Mouse (Mus musculus): ENCODE results near the gene Olfr548-ps1. TPM values are rescaled to one million over a fixed set of nuclear protein-coding genes. Genes with fewer than 3 reads are reported as not detected.
"Not testable (repeated sequence)": the region's sequence is repeated elsewhere in the genome, so short reads cannot be mapped to it uniquely, and the experiment has no call there.

Gene Olfr548-ps1
- polyA plus RNA-seq (2015; fragmentation: Nextera tagmentation; extraction: Ambion mirVana): not detected in 2 replicates

DNA sequence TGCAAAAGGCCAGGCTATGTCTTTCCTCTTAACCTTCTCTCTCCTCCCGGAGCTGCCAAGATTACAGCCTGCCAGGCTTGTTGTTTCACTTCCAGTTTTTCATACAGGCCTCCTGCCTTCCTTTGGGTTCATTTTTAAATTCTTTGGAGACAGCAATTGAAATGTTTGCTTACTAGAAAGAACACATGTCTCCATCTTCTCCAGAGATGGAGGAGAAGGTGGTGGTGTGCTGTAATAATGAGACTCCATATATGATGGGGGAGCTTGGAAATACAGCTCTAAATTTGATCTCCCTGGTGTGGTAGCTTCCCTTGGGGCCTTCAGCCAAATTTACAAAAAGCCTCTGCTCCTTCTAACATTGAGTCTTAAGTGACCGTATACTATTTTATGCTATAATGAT lies at the start of gene Olfr548-ps1:
Olfr548-ps1 (plus strand) TSS at position 301 of the 400 bp plus-strand sequence.
- no peak within 1 kb of the TSS for H3K27ac ChIP-seq
- no peak for ATAC-seq (ENCODE audit: low FRiP score)
- no peak within 1 kb of the TSS for H3K4me2 ChIP-seq
- no peaks in the 10 kb centered on the region for H3K4me1 ChIP-seq (replicated peaks)
- no peaks in the 10 kb centered on the region for H3K27me3 ChIP-seq
- no peaks in the 10 kb centered on the region for H3K9me3 ChIP-seq
- no peak within 1 kb of the TSS for H3K4me3 ChIP-seq
- WGBS: 91% methylated on average over 2 of the region's 2 CpGs
- no peaks in the 10 kb centered on the region for H3K36me3 ChIP-seq
- H3K9ac ChIP-seq: no peak within 1 kb of the TSS

DNA sequence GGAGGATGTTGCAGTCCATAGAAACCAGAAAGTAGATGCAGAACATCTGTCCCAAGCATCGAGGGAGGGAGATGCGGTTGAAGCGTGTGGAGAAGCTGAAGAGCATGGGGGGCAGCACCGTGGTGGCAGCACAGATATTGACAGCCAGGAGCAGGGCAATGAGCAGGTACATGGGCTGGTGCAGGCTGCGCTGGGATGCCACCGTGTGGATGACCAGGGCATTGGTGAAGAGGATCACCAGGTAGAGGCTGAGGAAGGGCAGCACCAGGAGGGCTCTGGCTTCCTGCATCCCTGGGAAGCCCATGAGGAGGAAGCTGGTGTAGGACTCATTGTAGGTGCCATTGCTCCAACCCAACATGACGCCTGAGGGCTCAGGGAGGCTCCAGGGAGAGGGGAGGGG lies 46.3 kb upstream of the Olfr548-ps1 start:
- H3K4me3 ChIP-seq; H3K4me1 ChIP-seq (replicated peaks); H3K27me3 ChIP-seq; H3K9me3 ChIP-seq; H3K27ac ChIP-seq; H3K36me3 ChIP-seq; H3K4me2 ChIP-seq; ATAC-seq (ENCODE audit: low FRiP score); H3K9ac ChIP-seq: not testable (repeated sequence)
- 58% methylated on average over 7 of the region's 7 CpGs for WGBS

DNA sequence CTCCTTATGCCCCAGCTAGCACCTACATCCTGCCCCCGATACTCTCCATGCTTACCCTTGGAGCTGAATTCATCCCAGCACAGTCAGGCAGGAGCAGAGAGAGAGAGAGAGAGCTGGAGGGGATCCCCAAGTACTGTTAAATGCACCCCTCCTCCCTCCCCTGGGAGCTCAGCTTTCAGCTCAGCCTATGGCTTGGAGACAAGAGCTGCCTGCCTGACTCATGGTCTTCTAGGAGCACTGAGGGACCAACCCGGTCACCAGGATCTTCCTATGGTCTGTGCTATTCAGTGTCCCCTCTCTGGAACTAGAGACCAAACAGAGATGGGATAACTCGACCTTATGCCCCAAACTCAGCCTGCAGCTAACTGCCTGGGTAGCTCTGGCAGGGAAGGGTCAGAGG lies 41.2 kb upstream of the Olfr548-ps1 start, which contains the start of gene Olfr545:
Olfr545 (minus strand) TSS at position 101 of the 400 bp plus-strand sequence.
- Histone ChIP-seq H3K27me3 (no peaks in the 10 kb centered on the region), H3K4me3 (no peak within 1 kb of the TSS), H3K27ac (no peak within 1 kb of the TSS), H3K4me2 (no peak within 1 kb of the TSS), H3K36me3 (no peaks in the 10 kb centered on the region), H3K4me1 (replicated peaks) (no peaks in the 10 kb centered on the region), H3K9me3 (no peaks in the 10 kb centered on the region), H3K9ac (no peak within 1 kb of the TSS)
- no peak for ATAC-seq (ENCODE audit: low FRiP score)
- WGBS: 64% methylated on average over 3 of the region's 3 CpGs

DNA sequence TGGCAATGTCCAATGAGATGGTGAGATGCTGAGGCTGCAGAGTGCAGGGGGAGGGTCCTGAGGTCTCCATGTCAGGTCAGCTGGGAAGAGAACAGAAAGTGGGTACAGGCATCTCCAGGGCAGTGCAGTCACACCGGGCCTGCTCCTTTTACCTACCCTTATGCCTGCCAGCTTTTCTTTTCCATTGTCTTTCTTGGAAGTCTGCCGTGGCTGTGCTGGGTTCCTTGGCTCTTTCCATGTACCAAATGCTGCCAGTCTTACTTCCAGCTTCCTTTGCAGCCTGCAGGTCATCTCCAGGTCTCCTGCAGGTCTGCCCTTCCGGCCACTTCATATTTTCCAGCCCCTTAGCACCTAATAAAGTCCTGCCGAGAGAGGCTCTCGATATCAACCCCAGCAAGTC lies 38.7 kb upstream of the Olfr548-ps1 start:
- Histone ChIP-seq H3K9ac (no peak overlapping the region), H3K9me3 (no peaks in the 10 kb centered on the region), H3K36me3 (no peaks in the 10 kb centered on the region), H3K4me3 (no peak overlapping the region), H3K4me1 (replicated peaks) (no peaks in the 10 kb centered on the region), H3K27me3 (no peaks in the 10 kb centered on the region), H3K4me2 (no peak overlapping the region), H3K27ac (no peak overlapping the region)
- WGBS: 84% methylated on average over 5 of the region's 5 CpGs
- ATAC-seq (ENCODE audit: low FRiP score): no peak

DNA sequence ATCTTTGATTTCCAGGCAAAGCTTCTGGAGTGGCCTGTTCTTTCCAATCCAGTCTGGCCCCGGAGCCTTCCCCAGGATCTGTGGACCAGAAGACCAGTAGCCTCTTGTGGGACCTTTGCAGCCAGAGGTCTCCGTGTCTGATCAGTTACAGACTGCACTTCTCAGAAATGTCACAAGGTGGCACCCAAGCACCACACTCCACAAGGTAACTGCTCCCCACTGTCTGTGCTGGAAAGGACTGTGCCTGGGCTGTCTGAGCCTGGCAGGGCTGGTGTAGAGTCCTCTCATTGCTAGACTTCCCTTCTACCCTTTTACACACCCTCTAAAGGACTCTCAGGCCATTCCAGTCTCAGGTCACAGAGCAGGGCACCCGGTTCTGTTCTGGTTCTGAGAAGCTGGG lies 33.8 kb upstream of the Olfr548-ps1 start:
- Histone ChIP-seq H3K4me2 (no peak overlapping the region), H3K27me3 (peaks cover 6% of the 10 kb centered on the region; the same call in 1 of the 2 replicates), H3K4me1 (replicated peaks) (no peaks in the 10 kb centered on the region), H3K9me3 (no peaks in the 10 kb centered on the region), H3K9ac (no peak overlapping the region), H3K27ac (no peak overlapping the region), H3K36me3 (no peaks in the 10 kb centered on the region), H3K4me3 (no peak overlapping the region)
- ATAC-seq (ENCODE audit: low FRiP score): peak; percentile 84
- 43% methylated on average over 3 of the region's 3 CpGs for WGBS

DNA sequence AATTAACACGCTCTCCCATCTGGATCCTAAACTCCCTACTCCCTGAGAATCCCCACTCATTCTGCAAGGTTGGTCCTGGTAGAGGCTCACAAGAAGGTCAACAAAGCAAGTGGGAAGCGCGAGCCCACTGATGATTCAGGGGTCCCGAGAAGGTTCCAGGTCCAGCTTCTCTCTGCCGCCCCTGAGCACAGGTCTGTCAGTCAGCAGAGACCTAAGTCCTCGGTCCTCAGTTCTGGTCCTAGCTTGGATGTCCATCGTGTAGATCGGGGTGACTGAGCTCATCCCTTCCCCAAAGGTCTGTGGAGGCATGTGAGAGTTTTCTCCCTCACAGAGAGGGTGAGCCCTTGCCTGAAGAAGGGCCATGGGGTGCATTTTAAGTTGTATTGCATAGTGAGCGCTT lies 32.6 kb upstream of the Olfr548-ps1 start:
- H3K4me3 ChIP-seq: no peak overlapping the region
- 0 out of 2 replicates have a peak, but pooled peaks cover 3% of the 10 kb centered on the region for H3K4me1 ChIP-seq (replicated peaks)
- WGBS: 91% methylated on average over 9 of the region's 9 CpGs
- H3K9ac ChIP-seq: no peak overlapping the region
- peaks cover 13% of the 10 kb centered on the region; the same call in 1 of the 2 replicates for H3K27me3 ChIP-seq
- H3K27ac ChIP-seq: no peak overlapping the region
- H3K36me3 ChIP-seq: no peaks in the 10 kb centered on the region
- H3K4me2 ChIP-seq: no peak overlapping the region
- H3K9me3 ChIP-seq: no peaks in the 10 kb centered on the region
- no peak for ATAC-seq (ENCODE audit: low FRiP score)

DNA sequence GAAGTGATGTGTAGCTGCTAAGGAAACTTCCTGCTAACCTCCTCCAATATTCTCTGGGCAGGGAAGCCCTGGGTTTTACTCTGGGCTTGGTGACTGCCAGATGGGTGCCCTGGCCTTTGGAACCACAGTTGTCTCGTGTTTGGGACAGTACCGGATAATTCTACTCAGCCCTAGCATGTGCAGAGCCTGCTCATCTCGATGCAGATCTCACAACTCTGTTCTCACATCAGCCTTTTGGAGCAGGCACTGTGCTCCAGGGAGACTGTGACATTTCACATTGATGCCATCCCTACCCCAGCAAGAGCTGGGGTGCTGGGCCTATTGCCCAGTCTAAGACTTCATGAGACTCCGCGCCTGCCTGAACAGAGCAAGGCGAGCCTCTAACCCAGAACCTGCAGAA lies 32.0 kb upstream of the Olfr548-ps1 start:
- no peak overlapping the region for H3K9ac ChIP-seq
- H3K9me3 ChIP-seq: no peaks in the 10 kb centered on the region
- no peak overlapping the region for H3K27ac ChIP-seq
- peaks cover 16% of the 10 kb centered on the region for H3K27me3 ChIP-seq
- 0 out of 2 replicates have a peak, but pooled peaks cover 8% of the 10 kb centered on the region for H3K4me1 ChIP-seq (replicated peaks)
- ATAC-seq (ENCODE audit: low FRiP score): no peak
- H3K4me2 ChIP-seq: no peak overlapping the region
- H3K4me3 ChIP-seq: no peak overlapping the region
- H3K36me3 ChIP-seq: no peaks in the 10 kb centered on the region
- WGBS: 90% methylated on average over 6 of the region's 6 CpGs

DNA sequence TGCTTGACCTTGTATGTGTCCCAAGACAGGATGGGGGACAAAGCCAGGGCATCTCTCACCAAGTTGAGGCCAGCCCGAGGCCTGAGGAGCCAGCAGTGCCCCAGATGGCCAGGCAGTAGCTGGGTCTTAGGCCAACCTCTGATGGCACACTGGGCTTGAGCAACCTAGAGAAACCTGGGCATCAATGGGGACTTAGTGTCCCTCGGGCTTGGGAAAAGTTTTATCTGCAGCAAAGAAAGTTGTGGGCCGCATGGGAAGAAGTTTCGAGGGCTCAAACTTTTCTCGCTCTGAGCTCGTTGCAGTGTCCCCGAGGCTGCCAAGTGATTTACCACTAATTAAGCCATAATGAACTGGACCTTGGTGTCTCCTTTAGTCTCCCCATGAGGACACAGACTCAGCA lies 31.0 kb upstream of the Olfr548-ps1 start:
- no peak overlapping the region for H3K4me2 ChIP-seq
- no peak overlapping the region for H3K27ac ChIP-seq
- ATAC-seq (ENCODE audit: low FRiP score): no peak
- H3K9ac ChIP-seq: no peak overlapping the region
- H3K27me3 ChIP-seq: peaks cover 23% of the 10 kb centered on the region
- H3K9me3 ChIP-seq: no peaks in the 10 kb centered on the region
- WGBS: 80% methylated on average over 7 of the region's 7 CpGs
- no peak overlapping the region for H3K4me3 ChIP-seq
- H3K36me3 ChIP-seq: no peaks in the 10 kb centered on the region
- 0 out of 2 replicates have a peak, but pooled peaks cover 9% of the 10 kb centered on the region for H3K4me1 ChIP-seq (replicated peaks)

DNA sequence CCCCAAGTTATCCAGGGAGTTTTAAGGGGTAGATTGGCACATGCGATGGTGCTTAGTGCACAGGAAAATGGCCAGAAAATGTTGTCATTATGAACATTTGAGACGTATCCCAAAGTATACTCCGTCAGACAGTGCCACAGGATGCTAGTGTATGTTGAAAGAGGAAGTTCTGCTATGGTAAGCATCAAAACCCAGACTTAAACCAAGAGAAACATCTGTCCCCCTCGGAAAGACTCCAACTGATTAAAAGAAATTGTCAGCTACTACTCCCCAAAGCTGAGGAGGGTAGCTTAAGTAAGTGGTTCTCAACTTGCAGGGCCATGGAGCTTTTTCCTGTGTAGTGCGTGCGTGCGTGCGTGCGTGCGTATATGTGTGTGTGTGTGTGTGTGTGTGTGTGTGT lies 28.8 kb upstream of the Olfr548-ps1 start:
- no peaks in the 10 kb centered on the region for H3K36me3 ChIP-seq
- no peak overlapping the region for H3K4me2 ChIP-seq
- H3K4me3 ChIP-seq: no peak overlapping the region
- WGBS: 91% methylated on average over 10 of the region's 10 CpGs
- no peaks in the 10 kb centered on the region for H3K9me3 ChIP-seq
- peaks cover 23% of the 10 kb centered on the region for H3K27me3 ChIP-seq
- no peak overlapping the region for H3K27ac ChIP-seq
- 0 out of 2 replicates have a peak, but pooled peaks cover 12% of the 10 kb centered on the region for H3K4me1 ChIP-seq (replicated peaks)
- no peak overlapping the region for H3K9ac ChIP-seq
- no peak for ATAC-seq (ENCODE audit: low FRiP score)

DNA sequence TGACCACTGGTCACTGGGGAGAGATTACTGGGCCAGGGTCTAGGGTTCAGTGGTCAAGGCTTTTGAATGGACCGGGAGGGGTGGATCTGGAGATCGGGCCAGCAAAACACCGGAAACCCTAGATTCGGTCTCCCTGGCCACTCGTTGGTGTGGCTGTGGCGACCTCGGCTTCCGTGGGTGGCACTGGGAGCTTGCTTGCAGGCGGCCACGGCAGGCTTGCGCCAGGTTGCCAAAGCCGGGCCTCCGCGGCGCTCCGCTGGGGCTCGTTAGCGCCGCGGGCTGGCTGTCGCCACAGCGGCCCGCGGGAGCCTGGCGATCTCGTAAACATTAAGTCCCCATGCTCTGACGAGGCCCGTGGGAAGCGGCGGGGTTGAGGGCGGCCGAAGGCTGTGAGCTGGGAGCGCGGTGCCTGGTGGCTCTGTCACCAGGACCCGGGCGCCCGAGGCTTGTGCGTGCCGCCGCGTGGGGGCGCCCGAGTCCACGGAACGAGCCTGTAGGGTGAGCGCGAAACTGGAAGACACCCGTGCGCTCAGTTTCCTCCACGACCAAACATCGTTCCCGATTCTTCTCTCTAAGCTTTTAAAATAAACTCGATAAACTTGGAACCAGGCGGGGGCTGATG lies 27.8 kb upstream of the Olfr548-ps1 start:
- H3K4me1 ChIP-seq (replicated peaks): peaks cover 12% of the 10 kb centered on the region; the same call in 1 of the 2 replicates
- WGBS: 1% methylated on average over 54 of the region's 54 CpGs
- peak; percentile 97 for ATAC-seq (ENCODE audit: low FRiP score)
- no peaks in the 10 kb centered on the region for H3K36me3 ChIP-seq
- no peaks in the 10 kb centered on the region for H3K9me3 ChIP-seq
- peak overlapping the region; percentile 54 for H3K4me3 ChIP-seq
- peak overlapping the region; percentile 82 for H3K9ac ChIP-seq
- H3K4me2 ChIP-seq: peak overlapping the region; percentile 76
- H3K27ac ChIP-seq: no peak overlapping the region
- H3K27me3 ChIP-seq: peaks cover 23% of the 10 kb centered on the region

DNA sequence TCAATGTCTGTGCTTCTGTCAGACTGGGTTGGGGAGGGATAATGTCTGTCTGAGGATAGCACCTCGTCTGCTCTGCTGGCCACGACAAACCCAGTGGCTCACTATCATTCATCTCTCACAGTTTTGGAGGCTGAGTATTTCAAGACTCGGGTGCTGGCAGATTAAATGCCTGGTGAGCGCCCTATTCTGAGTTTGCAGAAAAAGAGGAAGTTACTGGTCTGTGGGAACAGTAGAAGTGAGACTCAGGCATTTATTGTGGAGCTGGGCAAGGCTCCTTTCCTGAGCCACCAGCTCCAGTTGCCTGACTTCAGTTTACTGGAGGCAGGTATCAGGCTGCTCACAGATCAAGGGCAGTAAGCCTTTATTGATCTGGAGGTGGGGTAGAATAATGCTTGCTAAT lies 26.6 kb upstream of the Olfr548-ps1 start:
- no peaks in the 10 kb centered on the region for H3K9me3 ChIP-seq
- H3K9ac ChIP-seq: no peak overlapping the region
- H3K36me3 ChIP-seq: no peaks in the 10 kb centered on the region
- ATAC-seq (ENCODE audit: low FRiP score): no peak
- H3K4me1 ChIP-seq (replicated peaks): peaks cover 12% of the 10 kb centered on the region; the same call in 1 of the 2 replicates
- no peak overlapping the region for H3K27ac ChIP-seq
- H3K4me3 ChIP-seq: no peak overlapping the region
- no peak overlapping the region for H3K4me2 ChIP-seq
- peaks cover 23% of the 10 kb centered on the region for H3K27me3 ChIP-seq
- 78% methylated on average over 4 of the region's 4 CpGs for WGBS

DNA sequence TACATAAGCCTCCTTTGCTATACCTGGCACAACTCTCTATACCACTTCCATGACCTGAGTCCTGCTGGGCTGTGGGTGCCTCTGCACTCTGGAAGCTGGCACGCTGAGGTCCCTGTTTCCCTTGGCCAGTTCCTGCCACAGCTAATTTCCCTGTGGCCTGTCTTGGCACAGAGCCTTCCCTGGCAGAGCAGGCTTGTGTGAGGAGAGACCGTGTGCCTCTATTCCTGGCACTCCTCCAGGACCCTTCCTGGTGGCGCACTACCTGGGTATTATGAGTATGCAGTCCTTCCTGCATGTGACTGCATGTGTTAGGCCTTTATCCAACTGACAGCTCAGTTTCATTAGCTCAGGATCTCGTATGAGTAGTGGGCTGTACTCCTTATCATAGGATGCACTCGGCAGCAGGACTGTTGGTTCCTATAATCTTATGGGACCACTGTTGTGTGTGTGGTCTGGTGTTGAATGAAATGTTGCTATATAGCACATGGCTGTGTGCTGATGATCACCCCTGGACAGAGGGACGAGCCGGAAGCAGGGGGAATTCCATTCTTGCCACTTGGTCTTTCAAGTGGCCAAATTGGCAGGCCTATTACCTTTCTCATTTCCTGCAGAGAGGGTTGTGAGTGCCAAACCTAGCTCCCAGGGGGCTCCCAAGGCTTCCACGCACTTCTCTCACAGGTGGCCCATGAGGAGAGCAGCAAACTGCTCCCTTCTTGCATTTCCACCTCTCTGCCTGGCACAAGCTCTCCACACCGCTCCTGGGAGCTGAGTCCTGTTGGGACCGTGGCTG lies 24.2 kb upstream of the Olfr548-ps1 start:
- no peak for ATAC-seq (ENCODE audit: low FRiP score)
- Histone ChIP-seq H3K9me3 (no peaks in the 10 kb centered on the region), H3K4me3 (no peak overlapping the region), H3K27me3 (peaks cover 22% of the 10 kb centered on the region), H3K9ac (no peak overlapping the region), H3K36me3 (no peaks in the 10 kb centered on the region), H3K27ac (no peak overlapping the region; the same call in 1 of the 2 replicates), H3K4me1 (replicated peaks) (peaks cover 12% of the 10 kb centered on the region; the same call in 1 of the 2 replicates), H3K4me2 (no peak overlapping the region)
- 73% methylated on average over 10 of the region's 10 CpGs for WGBS

All from hindbrain, embryonic 13.5 days (tissue).